Mouse (Mus musculus): ENCODE data around the gene Dtd1.

- TF ChIP-seq POLR2A (IDR thresholded peaks at IDR 0.05; ENCODE audit: insufficient read length, low read depth) (no peak), TCF12 (IDR thresholded peaks at IDR 0.05; ENCODE audit: insufficient read depth, poor library complexity, severe bottlenecking) (no peak), POLR2AphosphoS2 (IDR thresholded peaks at IDR 0.05; ENCODE audit: insufficient read length, low read depth) (no peak), USF1 (IDR thresholded peaks at IDR 0.05; ENCODE audit: low read depth) (no peak)
These were observed 47.5 kb downstream of the Dtd1 start for GRCm38 (mm10) chr2:144647151-144647550.
